Mouse (Mus musculus) heart, adult 11 months (tissue): ENCODE measurements at regions not wholly inside any gene's neighbourhood (a gene's known extent, or its start where the extent isn't known, plus 50 kb on each side); places are given as distances from the start of the nearest gene placed in this dataset.
"Not testable (repeated sequence)": the region's sequence is repeated elsewhere in the genome, so short reads cannot be mapped to it uniquely, and the experiment has no call there.

Experiments
- DNase-seq: peaks from one replicate; pipeline ENCODE4 v3.0.0; 2022

- DNase-seq: no peak
Observed at GRCm38 (mm10) chr2:39633041-39633440, 406.8 kb upstream of the Ppp6c start.

- DNase-seq: peak; percentile 85
Observed at GRCm38 (mm10) chr2:39614221-39614620, 388.0 kb upstream of the Ppp6c start.

- DNase-seq: no peak
Observed at GRCm38 (mm10) chr2:39612809-39613208, 386.6 kb upstream of the Ppp6c start.

GRCm38 (mm10) chr2:39612236-39612635 lies 386.0 kb upstream of the Ppp6c start:
- no peak for DNase-seq

GRCm38 (mm10) chr2:39602256-39602655 lies 376.0 kb upstream of the Ppp6c start:
- DNase-seq: no peak

GRCm38 (mm10) chr2:39558193-39558592 lies 331.9 kb upstream of the Ppp6c start:
- no peak for DNase-seq

GRCm38 (mm10) chr2:39507984-39508383 lies 281.7 kb upstream of the Ppp6c start:
- DNase-seq: no peak

- DNase-seq: no peak
Observed at GRCm38 (mm10) chr2:39483208-39483912, 257.1 kb upstream of the Ppp6c start.

- DNase-seq: no peak
Observed at GRCm38 (mm10) chr2:39482608-39483007, 256.4 kb upstream of the Ppp6c start.

- no peak for DNase-seq
Observed at GRCm38 (mm10) chr2:39480236-39480635, 254.0 kb upstream of the Ppp6c start.

- DNase-seq: not testable (repeated sequence)
Observed at GRCm38 (mm10) chr2:39472925-39473324, 246.7 kb upstream of the Ppp6c start.
